Mouse (Mus musculus) embryonic fibroblast, embryonic 13.5 days (primary cell): Measurements from ENCODE around the gene Cutc.

Source experiments
- CTCF ChIP-seq: IDR thresholded peaks from 2 replicates; pipeline ENCODE4 v1.5.1; 2011; ENCODE audit warnings: mild to moderate bottlenecking, control low read depth, low read length, moderate library complexity, borderline replicate concordance; ENCODE audit not compliant: insufficient read depth
- POLR2A ChIP-seq: IDR thresholded peaks from 2 replicates; pipeline ENCODE4 v1.6.1; 2011; ENCODE audit warnings: low read depth, mild to moderate bottlenecking, control low read depth, low read length, moderate library complexity

- TF ChIP-seq CTCF (no peak), POLR2A (no peak)
Measured at GRCm38 (mm10) chr19:43772311-43772710, 19.5 kb downstream of the Cutc start.
